Mouse (Mus musculus): Measurements from ENCODE around the gene Med13l. TPM values are rescaled to one million over a fixed set of nuclear protein-coding genes. Genes with fewer than 3 reads are reported as not detected.

The Med13l gene
- total RNA-seq, 4 experiments from 2014 or later: 22.2 to 35.0 (median 32.5) TPM

GRCm38 (mm10) chr5:118594470-118595236 lies 34.2 kb downstream of the Med13l start:
- DNase-seq (ENCODE audit: low spot score): peak; percentile 80

GRCm38 (mm10) chr5:118595901-118596300 lies 35.4 kb downstream of the Med13l start:
- no peak for DNase-seq (ENCODE audit: low spot score)

GRCm38 (mm10) chr5:118596452-118597092 lies 36.1 kb downstream of the Med13l start:
- no peak for DNase-seq (ENCODE audit: low spot score)

- no peak for DNase-seq (ENCODE audit: low spot score)
Measured at GRCm38 (mm10) chr5:118598601-118599000, 38.1 kb downstream of the Med13l start.

GRCm38 (mm10) chr5:118601452-118601851 lies 41.0 kb downstream of the Med13l start:
- no peak for DNase-seq (ENCODE audit: low spot score)

GRCm38 (mm10) chr5:118602706-118603105 lies 42.2 kb downstream of the Med13l start:
- DNase-seq (ENCODE audit: low spot score): no peak

- no peak for DNase-seq (ENCODE audit: low spot score)
Measured at GRCm38 (mm10) chr5:118605424-118606067, 45.1 kb downstream of the Med13l start.

- DNase-seq (ENCODE audit: low spot score): no peak
Measured at GRCm38 (mm10) chr5:118606636-118607035, 46.2 kb downstream of the Med13l start.

GRCm38 (mm10) chr5:118607900-118608299 lies 47.4 kb downstream of the Med13l start:
- no peak for DNase-seq (ENCODE audit: low spot score)

- DNase-seq (ENCODE audit: low spot score): no peak
Measured at GRCm38 (mm10) chr5:118610468-118610867, 50.0 kb downstream of the Med13l start.

GRCm38 (mm10) chr5:118612956-118613631 lies 52.6 kb downstream of the Med13l start:
- DNase-seq (ENCODE audit: low spot score): no peak

GRCm38 (mm10) chr5:118613704-118614103 lies 53.2 kb downstream of the Med13l start:
- no peak for DNase-seq (ENCODE audit: low spot score)

GRCm38 (mm10) chr5:118614116-118614515 lies 53.6 kb downstream of the Med13l start:
- no peak for DNase-seq (ENCODE audit: low spot score)

- no peak for DNase-seq (ENCODE audit: low spot score)
Measured at GRCm38 (mm10) chr5:118614571-118614981, 54.1 kb downstream of the Med13l start.

GRCm38 (mm10) chr5:118618963-118619610 lies 58.6 kb downstream of the Med13l start:
- no peak for DNase-seq (ENCODE audit: low spot score)

- no peak for DNase-seq (ENCODE audit: low spot score)
Measured at GRCm38 (mm10) chr5:118619801-118620200, 59.3 kb downstream of the Med13l start.

- DNase-seq (ENCODE audit: low spot score): no peak
Measured at GRCm38 (mm10) chr5:118620330-118620910, 59.9 kb downstream of the Med13l start.

- no peak for DNase-seq (ENCODE audit: low spot score)
Measured at GRCm38 (mm10) chr5:118621877-118622276, 61.4 kb downstream of the Med13l start.

- DNase-seq (ENCODE audit: low spot score): no peak
Measured at GRCm38 (mm10) chr5:118622346-118622745, 61.9 kb downstream of the Med13l start.

- DNase-seq (ENCODE audit: low spot score): no peak
Measured at GRCm38 (mm10) chr5:118623797-118624196, 63.3 kb downstream of the Med13l start.

- no peak for DNase-seq (ENCODE audit: low spot score)
Measured at GRCm38 (mm10) chr5:118627630-118628029, 67.2 kb downstream of the Med13l start.
